Mouse (Mus musculus) spleen, postnatal 36 days (tissue): ENCODE results near the gene Smg6.
A peak's percentile ranks its signal among the peaks of the same experiment; 100 is the strongest.
"Not testable (repeated sequence)": the region's sequence is repeated elsewhere in the genome, so short reads cannot be mapped to it uniquely, and the experiment has no call there.

Source experiments
- DNase-seq, 2 experiments: peaks; one replicate each; pipeline ENCODE4 v3.0.0; 2022; ENCODE audit warnings: low spot score in 2 of 2, mixed read lengths in 1 of 2

Gene Smg6

GRCm38 (mm10) chr11:75166861-75167642 is 241.4 kb downstream of the Smg6 start:
- peak; percentile 29 to 39 for DNase-seq

GRCm38 (mm10) chr11:75167643-75168589 is 242.3 kb downstream of the Smg6 start:
- peak in 1 of 2 experiments; percentile 43 for DNase-seq

- peak; percentile 75 to 79 for DNase-seq
Observed at GRCm38 (mm10) chr11:75168590-75169361, 243.2 kb downstream of the Smg6 start.

GRCm38 (mm10) chr11:75169405-75170080 is 243.9 kb downstream of the Smg6 start, which contains the start of gene Hic1:
Gene Hic1, minus strand, starts transcription at chr11:75169519.
- DNase-seq: no peak

GRCm38 (mm10) chr11:75170136-75170751 is 244.6 kb downstream of the Smg6 start:
- peak; percentile 86 to 87 for DNase-seq

- no peak for DNase-seq
Observed at GRCm38 (mm10) chr11:75171186-75171865, 245.7 kb downstream of the Smg6 start.

GRCm38 (mm10) chr11:75172151-75173094 is 246.8 kb downstream of the Smg6 start:
- peak; percentile 11 to 33 for DNase-seq

GRCm38 (mm10) chr11:75173095-75173798 is 247.6 kb downstream of the Smg6 start:
- peak; percentile 76 to 78 for DNase-seq

- DNase-seq: no peak
Observed at GRCm38 (mm10) chr11:75173799-75174165, 248.2 kb downstream of the Smg6 start.

- not testable (repeated sequence) for DNase-seq
Observed at GRCm38 (mm10) chr11:75174574-75174973, 249.0 kb downstream of the Smg6 start.

- DNase-seq: no peak
Observed at GRCm38 (mm10) chr11:75178011-75178410, 252.4 kb downstream of the Smg6 start.

- DNase-seq: peak; percentile 91 to 92
Observed at GRCm38 (mm10) chr11:75178672-75179208, 253.1 kb downstream of the Smg6 start, which contains the start of gene Ovca2. Gene Ovca2, minus strand, starts transcription at chr11:75178835.

GRCm38 (mm10) chr11:75183917-75184570 is 258.4 kb downstream of the Smg6 start:
- DNase-seq: no peak

- no peak for DNase-seq
Observed at GRCm38 (mm10) chr11:75184573-75184972, 258.9 kb downstream of the Smg6 start.

- peak; percentile 78 to 79 for DNase-seq
Observed at GRCm38 (mm10) chr11:75184986-75185385, 259.4 kb downstream of the Smg6 start.

- no peak for DNase-seq
Observed at GRCm38 (mm10) chr11:75189713-75190370, 264.2 kb downstream of the Smg6 start.

- DNase-seq: peak; percentile 88 to 90
Observed at GRCm38 (mm10) chr11:75190371-75190724, 264.7 kb downstream of the Smg6 start.
